Mouse (Mus musculus): ENCODE measurements around the gene Ap2b1.

The Ap2b1 gene

GRCm38 (mm10) chr11:83301431-83301831 is 2.6 kb downstream of the Ap2b1 start:
- DNase-seq (ENCODE audit: low read depth): peak; percentile 60

- peak; percentile 37 for DNase-seq (ENCODE audit: low read depth)
These were observed 3.3 kb downstream of the Ap2b1 start for GRCm38 (mm10) chr11:83302124-83302523.

- peak; percentile 98 for DNase-seq (ENCODE audit: low read depth)
These were observed 3.9 kb downstream of the Ap2b1 start, which contains the start of gene Pex12 for GRCm38 (mm10) chr11:83302526-83303251. Pex12 (minus strand) TSS chr11:83302586.

GRCm38 (mm10) chr11:83303751-83304150 is 4.9 kb downstream of the Ap2b1 start:
- DNase-seq (ENCODE audit: low read depth): no peak

- no peak for DNase-seq (ENCODE audit: low read depth)
These were observed 5.7 kb downstream of the Ap2b1 start for GRCm38 (mm10) chr11:83304485-83304884.

GRCm38 (mm10) chr11:83306700-83307253 is 8.0 kb downstream of the Ap2b1 start:
- DNase-seq (ENCODE audit: low read depth): no peak

GRCm38 (mm10) chr11:83312471-83312870 is 13.6 kb downstream of the Ap2b1 start:
- DNase-seq (ENCODE audit: low read depth): no peak

GRCm38 (mm10) chr11:83319048-83319447 is 20.2 kb downstream of the Ap2b1 start:
- no peak for DNase-seq (ENCODE audit: low read depth)

- DNase-seq (ENCODE audit: low read depth): peak; percentile 21
These were observed 27.9 kb downstream of the Ap2b1 start for GRCm38 (mm10) chr11:83326692-83327091.

GRCm38 (mm10) chr11:83327427-83327826 is 28.6 kb downstream of the Ap2b1 start:
- peak; percentile 82 for DNase-seq (ENCODE audit: low read depth)

GRCm38 (mm10) chr11:83335826-83336225 is 37.0 kb downstream of the Ap2b1 start:
- no peak for DNase-seq (ENCODE audit: low read depth)

- DNase-seq (ENCODE audit: low read depth): no peak
These were observed 40.9 kb downstream of the Ap2b1 start for GRCm38 (mm10) chr11:83339705-83340104.

GRCm38 (mm10) chr11:83341716-83342245 is 43.0 kb downstream of the Ap2b1 start:
- peak; percentile 10 for DNase-seq (ENCODE audit: low read depth)

- no peak for DNase-seq (ENCODE audit: low read depth)
These were observed 56.6 kb downstream of the Ap2b1 start for GRCm38 (mm10) chr11:83355428-83355827.

GRCm38 (mm10) chr11:83357421-83357820 is 58.6 kb downstream of the Ap2b1 start:
- peak; percentile 75 for DNase-seq (ENCODE audit: low read depth)

GRCm38 (mm10) chr11:83364656-83365055 is 65.8 kb downstream of the Ap2b1 start:
- no peak for DNase-seq (ENCODE audit: low read depth)

GRCm38 (mm10) chr11:83371267-83371666 is 72.4 kb downstream of the Ap2b1 start:
- DNase-seq (ENCODE audit: low read depth): no peak

- DNase-seq (ENCODE audit: low read depth): no peak
These were observed 81.0 kb downstream of the Ap2b1 start for GRCm38 (mm10) chr11:83379745-83380341.

GRCm38 (mm10) chr11:83382876-83383531 is 84.2 kb downstream of the Ap2b1 start:
- DNase-seq (ENCODE audit: low read depth): no peak

GRCm38 (mm10) chr11:83383532-83383887 is 84.7 kb downstream of the Ap2b1 start:
- no peak for DNase-seq (ENCODE audit: low read depth)

- no peak for DNase-seq (ENCODE audit: low read depth)
These were observed 94.2 kb downstream of the Ap2b1 start for GRCm38 (mm10) chr11:83393062-83393461.

- no peak for DNase-seq (ENCODE audit: low read depth)
These were observed 96.1 kb downstream of the Ap2b1 start for GRCm38 (mm10) chr11:83394802-83395439.

All from NIH3T3 (cell line).